Mouse (Mus musculus) cortical plate, adult 2 months (tissue): ENCODE data around the gene Hnrnpa2b1. TPM values are rescaled to one million over a fixed set of nuclear protein-coding genes. Genes with fewer than 3 reads are reported as not detected.

Experiments used
- H3K27ac ChIP-seq: fragments of 200-500 bp; 2 replicates; pipeline ENCODE4 v1.5.1; 2012; ENCODE audit warnings: low read length, control low read depth, inconsistent platforms; ENCODE audit not compliant: insufficient read depth
- H3K4me1 ChIP-seq: fragments of 200-500 bp; 2 replicates; pipeline ENCODE4 v1.6.1; 2011; ENCODE audit warnings: low read length; ENCODE audit not compliant: control insufficient read depth, insufficient read depth
- H3K4me3 ChIP-seq: fragments of 200-500 bp; 2 replicates; pipeline ENCODE4 v1.5.1; 2011; ENCODE audit warnings: mild to moderate bottlenecking, low read length, control low read depth; ENCODE audit not compliant: insufficient read depth
- CTCF ChIP-seq: fragments of 200-500 bp; IDR thresholded peaks from 2 replicates; pipeline ENCODE4 v1.5.1; 2011; ENCODE audit warnings: mild to moderate bottlenecking, control low read depth, low read length; ENCODE audit not compliant: insufficient read depth; ENCODE audit errors: extremely low read depth
- POLR2A ChIP-seq: fragments of 200-500 bp; IDR thresholded peaks from 2 replicates; pipeline ENCODE4 v1.6.1; 2011; ENCODE audit warnings: mild to moderate bottlenecking, low read length, control low read depth; ENCODE audit not compliant: insufficient read depth; ENCODE audit errors: extremely low read depth
- polyA plus RNA-seq: library from polyadenylated mRNA; depleted of rRNA; stranded (reverse); fragments of >200 nt; gene quantifications from 2 replicates; pipeline ENCODE4 v1.2.3, GENCODE M21; 2012

The Hnrnpa2b1 gene
- polyA plus RNA-seq, 1 experiment, result 529 TPM

DNA sequence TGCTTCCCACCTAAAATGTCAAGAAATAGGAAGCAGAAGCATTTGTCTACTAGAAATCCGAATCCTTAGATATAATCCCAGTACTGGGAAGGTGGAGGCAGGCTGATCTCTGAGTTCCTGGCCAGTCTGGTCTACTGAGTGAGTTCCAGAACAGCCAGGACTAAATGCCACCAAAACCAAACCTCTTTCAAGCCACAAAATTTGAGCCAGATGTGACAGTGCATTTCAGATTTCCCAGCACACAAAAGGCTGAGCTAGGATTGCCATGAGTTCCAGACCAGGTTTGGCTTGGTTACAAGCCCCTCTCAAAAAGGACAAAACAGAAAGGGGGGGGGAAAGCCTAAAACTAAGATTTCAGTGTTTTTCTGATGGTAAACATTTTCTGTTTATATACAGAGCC, 13.5 kb downstream of the Hnrnpa2b1 start:
- Histone ChIP-seq H3K4me3 (no peak overlapping the region), H3K27ac (no peak overlapping the region), H3K4me1 (no peaks in the 10 kb centered on the region; the same call in 1 of the 2 replicates)
- TF ChIP-seq POLR2A (no peak), CTCF (no peak)

DNA sequence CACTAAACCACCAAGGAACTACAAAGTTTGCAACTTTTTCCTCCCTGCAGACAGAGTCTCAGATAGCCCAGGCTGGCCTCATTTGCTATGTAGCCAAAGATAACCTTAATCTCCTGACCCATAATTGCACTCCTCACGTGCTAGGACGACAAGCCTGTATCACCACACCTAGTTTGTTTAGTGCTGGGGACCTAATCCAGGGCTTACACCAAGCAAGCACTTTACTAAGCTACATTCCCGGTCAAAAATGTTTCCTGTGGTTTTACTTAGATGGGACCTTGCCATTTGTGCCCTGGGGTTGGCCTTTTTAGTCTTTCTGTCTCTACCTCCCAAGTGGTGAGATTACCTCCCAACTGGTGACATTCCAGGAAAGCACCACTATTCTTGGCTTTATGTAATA, 14.7 kb downstream of the Hnrnpa2b1 start:
- Histone ChIP-seq H3K4me3 (no peak overlapping the region), H3K27ac (no peak overlapping the region), H3K4me1 (no peaks in the 10 kb centered on the region; the same call in 1 of the 2 replicates)
- TF ChIP-seq CTCF, result no peak

DNA sequence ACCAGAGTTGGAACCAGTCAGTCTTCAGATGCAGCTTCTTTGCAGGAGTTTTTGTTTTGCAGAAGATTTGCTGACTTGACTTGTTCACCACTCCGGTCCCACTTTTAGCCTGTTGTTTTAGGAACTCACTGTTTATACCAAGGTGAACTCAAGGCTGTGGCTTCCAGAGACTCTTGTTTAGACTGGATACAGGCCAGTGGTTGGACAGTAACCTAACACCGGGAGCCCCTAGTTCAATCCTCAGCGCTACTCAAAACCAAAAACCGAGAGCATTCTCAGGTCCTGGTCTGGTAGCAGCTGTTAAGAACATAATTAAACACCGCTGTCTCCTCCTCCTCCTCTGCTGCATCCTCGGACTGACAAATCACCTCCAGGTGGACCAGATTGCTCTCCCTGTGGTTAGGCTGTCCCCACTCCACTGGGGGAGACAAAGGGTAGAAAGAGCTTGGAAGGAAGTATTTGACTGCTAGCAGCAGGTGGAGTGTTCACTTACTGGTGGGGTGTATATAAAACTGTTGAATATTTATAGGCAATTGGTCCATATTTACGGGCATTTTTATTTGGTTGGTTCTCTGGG, 16.7 kb downstream of the Hnrnpa2b1 start:
- H3K27ac ChIP-seq, result no peak overlapping the region
- H3K4me3 ChIP-seq, result no peak overlapping the region
- TF ChIP-seq CTCF, result no peak
- TF ChIP-seq POLR2A, result no peak
- H3K4me1 ChIP-seq, result no peaks in the 10 kb centered on the region; the same call in 1 of the 2 replicates

DNA sequence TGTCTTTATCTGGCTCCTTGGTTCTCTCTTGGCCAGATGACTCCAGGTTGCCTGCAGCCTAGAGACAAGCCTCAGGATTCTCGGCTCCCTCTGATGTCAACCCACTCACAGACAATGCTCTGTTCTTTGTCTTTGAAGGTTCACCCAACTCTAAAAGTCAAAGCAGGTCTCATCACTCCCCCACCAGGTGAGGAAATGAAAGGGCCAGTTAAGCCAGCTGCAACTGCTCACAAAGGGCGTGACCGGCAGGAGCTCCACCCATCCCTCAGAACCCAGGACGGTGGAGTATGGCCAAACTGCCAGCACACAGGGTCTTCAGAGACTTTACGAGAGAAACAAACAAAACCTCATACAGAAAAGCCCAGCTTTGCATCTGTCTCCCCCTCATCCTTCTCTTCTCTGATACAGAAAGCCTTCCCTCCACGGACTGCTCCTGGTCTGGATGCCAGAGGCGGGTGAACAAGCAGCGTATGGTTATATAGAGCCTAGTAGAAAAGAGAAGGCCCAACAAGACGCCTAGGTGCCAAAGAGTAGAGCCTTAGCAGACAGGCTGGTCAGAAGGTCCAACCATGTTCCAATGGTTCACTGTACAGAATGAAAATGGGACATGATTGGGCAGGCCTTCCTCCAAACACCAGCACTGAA, 27.4 kb downstream of the Hnrnpa2b1 start:
- no peak overlapping the region for H3K27ac ChIP-seq
- no peaks in the 10 kb centered on the region for H3K4me1 ChIP-seq
- no peak overlapping the region for H3K4me3 ChIP-seq
- TF ChIP-seq CTCF (no peak), POLR2A (no peak)

DNA sequence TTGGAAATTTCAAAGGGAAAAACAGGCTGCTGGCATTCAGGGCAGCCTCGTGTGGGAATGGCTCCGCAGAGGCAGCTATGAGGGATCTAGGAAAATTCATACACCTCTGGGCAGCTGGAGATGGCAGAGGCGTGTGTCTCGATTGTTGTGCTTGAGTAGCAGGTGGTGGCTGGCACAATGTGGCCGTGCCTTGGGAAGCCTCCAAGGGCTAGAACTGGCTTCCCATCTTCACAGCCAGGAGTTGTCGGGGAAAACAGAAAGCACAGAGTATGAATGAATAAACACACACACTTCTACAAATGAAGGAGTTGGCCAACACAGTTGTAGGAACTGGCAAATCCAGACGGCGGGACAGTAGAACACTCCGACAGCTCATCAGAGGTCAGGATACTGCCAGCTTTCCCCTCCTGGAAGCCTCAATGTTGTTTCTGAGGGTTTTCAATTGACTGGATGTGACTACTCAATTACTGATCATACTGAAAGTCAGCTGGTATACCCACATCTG, 30.8 kb downstream of the Hnrnpa2b1 start:
- Histone ChIP-seq H3K4me1 (no peaks in the 10 kb centered on the region), H3K27ac (no peak overlapping the region), H3K4me3 (no peak overlapping the region)
- TF ChIP-seq CTCF, result no peak

DNA sequence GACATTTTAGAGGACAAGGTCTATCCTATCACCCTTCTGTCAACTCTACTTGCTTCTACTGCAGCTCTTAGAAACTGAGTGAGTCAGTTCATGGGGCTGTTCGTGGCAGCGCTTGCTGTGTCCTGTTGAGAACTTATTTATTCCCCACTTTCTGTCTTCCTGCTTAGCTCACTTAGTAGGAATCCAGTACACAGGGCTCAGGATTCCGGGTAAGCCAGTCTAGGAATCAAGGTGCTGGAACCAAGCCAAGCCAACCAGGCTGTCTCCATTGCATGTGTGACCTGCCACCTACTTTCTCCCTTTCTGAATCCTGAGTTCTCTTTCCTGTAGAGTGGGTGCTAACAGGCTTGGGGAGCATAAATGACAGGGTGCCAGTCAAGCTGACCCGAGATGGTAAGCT, 32.0 kb downstream of the Hnrnpa2b1 start:
- H3K27ac ChIP-seq, result no peak overlapping the region
- no peak overlapping the region for H3K4me3 ChIP-seq
- no peaks in the 10 kb centered on the region for H3K4me1 ChIP-seq
- TF ChIP-seq POLR2A, result no peak
- TF ChIP-seq CTCF, result no peak

DNA sequence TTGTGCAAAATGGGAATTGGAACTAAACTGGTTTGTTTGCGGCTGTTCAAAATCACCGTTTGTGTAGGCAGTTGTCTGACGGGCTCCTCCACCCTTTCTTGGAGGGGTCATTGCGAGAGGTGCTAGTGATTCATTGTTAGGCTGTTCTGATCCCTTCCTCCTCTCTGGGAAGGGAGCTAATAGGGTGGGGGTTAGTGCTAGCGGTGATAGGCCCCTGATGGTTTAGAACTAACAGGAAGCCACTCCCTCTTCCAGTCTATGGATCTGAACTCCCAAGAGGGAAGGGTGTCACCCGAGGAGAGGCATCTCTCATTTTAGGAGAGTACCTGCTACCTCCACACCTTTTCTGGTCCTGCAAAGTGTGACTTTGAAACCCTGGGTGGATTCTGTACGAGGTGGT, 35.4 kb downstream of the Hnrnpa2b1 start:
- H3K4me1 ChIP-seq, result no peaks in the 10 kb centered on the region
- no peak overlapping the region for H3K27ac ChIP-seq
- TF ChIP-seq CTCF, result no peak
- TF ChIP-seq POLR2A, result no peak
- no peak overlapping the region for H3K4me3 ChIP-seq

DNA sequence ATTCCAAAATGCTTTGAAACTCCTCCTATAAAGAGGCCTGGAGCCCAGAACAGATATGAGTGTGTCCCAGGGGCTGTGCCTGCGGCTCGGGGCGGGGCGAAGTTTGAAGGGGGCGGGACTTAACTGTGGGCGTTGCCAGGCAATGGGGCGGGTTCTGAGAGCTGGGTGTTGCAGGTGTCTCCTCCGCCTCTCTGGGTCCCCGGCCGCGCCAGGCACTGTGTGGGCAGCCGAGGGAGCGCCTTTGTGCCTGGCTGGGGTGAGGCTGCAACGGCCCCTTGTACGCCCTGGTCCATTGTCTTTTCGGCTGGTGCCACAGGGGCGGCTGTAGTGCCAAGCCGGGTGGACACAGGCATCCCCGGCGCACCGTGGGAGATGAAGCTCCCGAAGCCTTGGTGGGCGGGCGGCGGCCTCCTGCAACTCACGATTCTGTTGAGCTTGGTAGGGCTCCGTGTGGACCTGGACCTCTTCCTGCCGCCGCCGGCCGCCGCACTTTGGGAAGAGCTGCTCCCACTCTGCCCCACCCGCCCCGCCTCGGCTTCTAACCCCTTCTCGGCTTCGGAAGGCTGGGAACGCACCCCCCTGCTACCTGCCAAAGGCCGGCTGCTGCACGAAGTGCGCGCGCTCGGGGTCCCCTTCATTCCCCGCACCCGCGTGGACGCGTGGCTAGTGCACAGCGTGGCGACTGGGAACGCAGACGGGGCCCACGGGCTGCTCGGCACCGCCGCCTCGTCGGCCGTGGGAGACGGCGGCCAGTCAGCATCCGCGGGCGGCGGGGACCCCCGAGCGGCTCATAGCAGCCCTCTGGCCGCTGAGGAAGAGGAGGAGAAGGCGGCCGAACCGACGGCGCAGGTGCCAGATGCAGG, 36.9 kb downstream of the Hnrnpa2b1 start, which contains the start of gene Nfe2l3:
Gene Nfe2l3, plus strand, starts transcription at position 136 of the 863 bp plus-strand sequence.
- H3K4me1 ChIP-seq, result no peaks in the 10 kb centered on the region
- TF ChIP-seq POLR2A, result 0 out of 2 replicates have a peak, but pooled peaks have one; percentile 12
- no peak for TF ChIP-seq CTCF
- peak within 1 kb of the TSS; percentile 55 for H3K4me3 ChIP-seq
- H3K27ac ChIP-seq, result peak within 1 kb of the TSS; percentile 79; the same call in 1 of the 2 replicates

DNA sequence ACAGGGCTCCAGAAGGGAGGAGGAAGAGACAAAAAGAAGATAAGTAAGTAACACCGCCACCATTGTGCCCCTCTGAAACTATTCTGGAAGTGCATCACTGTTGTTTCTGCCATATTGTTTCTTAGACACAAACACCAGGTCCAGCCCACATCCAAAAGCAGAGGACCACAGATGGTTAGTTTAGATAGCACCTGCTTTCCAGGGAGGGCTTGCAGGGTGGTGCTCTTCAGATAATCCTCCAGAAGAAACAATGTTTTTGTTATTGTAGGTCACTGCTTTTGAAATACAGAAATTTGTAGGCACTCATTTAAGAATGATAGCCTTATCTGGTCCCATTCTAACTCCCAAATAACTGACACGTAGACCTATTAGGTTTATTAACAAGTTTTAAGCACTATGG, 45.2 kb downstream of the Hnrnpa2b1 start:
- no peak overlapping the region for H3K27ac ChIP-seq
- TF ChIP-seq CTCF (no peak), POLR2A (no peak)
- no peaks in the 10 kb centered on the region for H3K4me1 ChIP-seq
- no peak overlapping the region for H3K4me3 ChIP-seq
